Mouse (Mus musculus): Measurements from ENCODE around the gene Gm765. TPM values are rescaled to one million over a fixed set of nuclear protein-coding genes. Genes with fewer than 3 reads are reported as not detected.

The Gm765 gene
- polyA plus RNA-seq, 1 experiment from 2014 or later: not detected

- H3K9ac ChIP-seq: no peak overlapping the region
- no peak overlapping the region for H3K4me3 ChIP-seq
- H3K4me1 ChIP-seq: no peaks in the 10 kb centered on the region
- no peaks in the 10 kb centered on the region for H3K27me3 ChIP-seq (replicated peaks)
- ATAC-seq: no peak
- no peak overlapping the region for H3K4me2 ChIP-seq
- no peak overlapping the region for H3K27ac ChIP-seq
- WGBS (ENCODE audit: insufficient replicate concordance): 70% methylated on average over 6 of the region's 6 CpGs
- no peaks in the 10 kb centered on the region for H3K9me3 ChIP-seq (replicated peaks)
- H3K36me3 ChIP-seq: no peaks in the 10 kb centered on the region
Measured at GRCm38 (mm10) chr6:98287521-98287920, 55.0 kb downstream of the Gm765 start.

GRCm38 (mm10) chr6:98285190-98285589, 57.4 kb downstream of the Gm765 start:
- WGBS (ENCODE audit: insufficient replicate concordance): 67% methylated on average over 2 of the region's 2 CpGs
- Histone ChIP-seq H3K27ac (no peak overlapping the region), H3K4me3 (no peak overlapping the region), H3K9me3 (replicated peaks) (no peaks in the 10 kb centered on the region), H3K4me1 (no peaks in the 10 kb centered on the region), H3K4me2 (no peak overlapping the region), H3K36me3 (no peaks in the 10 kb centered on the region), H3K9ac (no peak overlapping the region), H3K27me3 (replicated peaks) (no peaks in the 10 kb centered on the region)
- ATAC-seq: no peak

GRCm38 (mm10) chr6:98282791-98283190, 59.8 kb downstream of the Gm765 start:
- H3K9me3 ChIP-seq (replicated peaks): no peaks in the 10 kb centered on the region
- no peaks in the 10 kb centered on the region for H3K36me3 ChIP-seq
- no peaks in the 10 kb centered on the region for H3K4me1 ChIP-seq
- H3K27me3 ChIP-seq (replicated peaks): no peaks in the 10 kb centered on the region
- H3K4me2 ChIP-seq: no peak overlapping the region
- no peak for ATAC-seq
- no peak overlapping the region for H3K27ac ChIP-seq
- H3K9ac ChIP-seq: no peak overlapping the region
- H3K4me3 ChIP-seq: no peak overlapping the region
- 72% methylated on average over 4 of the region's 4 CpGs for WGBS (ENCODE audit: insufficient replicate concordance)

GRCm38 (mm10) chr6:98271553-98271952, 71.0 kb downstream of the Gm765 start:
- 76% methylated on average over 1 of the region's 1 CpGs for WGBS (ENCODE audit: insufficient replicate concordance)
- Histone ChIP-seq H3K27ac (no peak overlapping the region), H3K27me3 (replicated peaks) (no peaks in the 10 kb centered on the region), H3K4me3 (no peak overlapping the region), H3K36me3 (no peaks in the 10 kb centered on the region), H3K9ac (no peak overlapping the region), H3K9me3 (replicated peaks) (no peaks in the 10 kb centered on the region), H3K4me2 (no peak overlapping the region), H3K4me1 (no peaks in the 10 kb centered on the region)
- no peak for ATAC-seq

GRCm38 (mm10) chr6:98262961-98263360, 79.6 kb downstream of the Gm765 start:
- peaks cover 9% of the 10 kb centered on the region for H3K9me3 ChIP-seq (replicated peaks)
- H3K27me3 ChIP-seq (replicated peaks): no peaks in the 10 kb centered on the region
- no peak overlapping the region for H3K27ac ChIP-seq
- H3K36me3 ChIP-seq: no peaks in the 10 kb centered on the region
- H3K9ac ChIP-seq: no peak overlapping the region
- H3K4me3 ChIP-seq: no peak overlapping the region
- no peak for ATAC-seq
- no peak overlapping the region for H3K4me2 ChIP-seq
- no peaks in the 10 kb centered on the region for H3K4me1 ChIP-seq
- 30% methylated on average over 2 of the region's 2 CpGs for WGBS (ENCODE audit: insufficient replicate concordance)

GRCm38 (mm10) chr6:98259016-98259415, 83.5 kb downstream of the Gm765 start:
- no peak for ATAC-seq
- H3K9ac ChIP-seq: no peak overlapping the region
- WGBS (ENCODE audit: insufficient replicate concordance): 40% methylated on average over 2 of the region's 2 CpGs
- no peaks in the 10 kb centered on the region for H3K27me3 ChIP-seq (replicated peaks)
- no peak overlapping the region for H3K27ac ChIP-seq
- H3K4me1 ChIP-seq: no peaks in the 10 kb centered on the region
- peaks cover 9% of the 10 kb centered on the region for H3K9me3 ChIP-seq (replicated peaks)
- no peaks in the 10 kb centered on the region for H3K36me3 ChIP-seq
- H3K4me2 ChIP-seq: no peak overlapping the region
- H3K4me3 ChIP-seq: no peak overlapping the region

- 74% methylated on average over 2 of the region's 2 CpGs for WGBS (ENCODE audit: insufficient replicate concordance)
- H3K4me1 ChIP-seq: no peaks in the 10 kb centered on the region
Measured at GRCm38 (mm10) chr6:98246449-98246848, 96.1 kb downstream of the Gm765 start.

GRCm38 (mm10) chr6:98243186-98243585, 99.4 kb downstream of the Gm765 start:
- Histone ChIP-seq H3K4me1 (no peaks in the 10 kb centered on the region), H3K27me3 (replicated peaks) (no peaks in the 10 kb centered on the region), H3K4me2 (no peak overlapping the region), H3K27ac (no peak overlapping the region), H3K36me3 (no peaks in the 10 kb centered on the region), H3K4me3 (no peak overlapping the region), H3K9me3 (replicated peaks) (no peaks in the 10 kb centered on the region), H3K9ac (no peak overlapping the region)
- no peak for ATAC-seq
- 47% methylated on average over 6 of the region's 6 CpGs for WGBS (ENCODE audit: insufficient replicate concordance)

More at GRCm38 (mm10) chr6:98246449-98246848, 96.1 kb downstream of the Gm765 start:
- ATAC-seq: no peak
- Histone ChIP-seq H3K9ac (no peak overlapping the region), H3K27me3 (replicated peaks) (no peaks in the 10 kb centered on the region), H3K36me3 (no peaks in the 10 kb centered on the region), H3K9me3 (replicated peaks) (no peaks in the 10 kb centered on the region), H3K4me2 (no peak overlapping the region), H3K27ac (no peak overlapping the region), H3K4me3 (no peak overlapping the region)

- Histone ChIP-seq H3K36me3 (no peaks in the 10 kb centered on the region), H3K27me3 (replicated peaks) (no peaks in the 10 kb centered on the region), H3K9me3 (replicated peaks) (no peaks in the 10 kb centered on the region), H3K4me2 (no peak overlapping the region), H3K9ac (no peak overlapping the region), H3K4me1 (no peaks in the 10 kb centered on the region), H3K4me3 (no peak overlapping the region), H3K27ac (no peak overlapping the region)
- 74% methylated on average over 8 of the region's 8 CpGs for WGBS (ENCODE audit: insufficient replicate concordance)
- no peak for ATAC-seq
Measured at GRCm38 (mm10) chr6:98240561-98241272, 101.8 kb downstream of the Gm765 start.

GRCm38 (mm10) chr6:98234097-98234496, 108.5 kb downstream of the Gm765 start:
- no peaks in the 10 kb centered on the region for H3K4me1 ChIP-seq
- H3K4me2 ChIP-seq: no peak overlapping the region
- H3K9ac ChIP-seq: no peak overlapping the region
- H3K4me3 ChIP-seq: no peak overlapping the region
- H3K27me3 ChIP-seq (replicated peaks): no peaks in the 10 kb centered on the region
- H3K27ac ChIP-seq: no peak overlapping the region
- ATAC-seq: no peak
- no peaks in the 10 kb centered on the region for H3K9me3 ChIP-seq (replicated peaks)
- 66% methylated on average over 3 of the region's 3 CpGs for WGBS (ENCODE audit: insufficient replicate concordance)
- H3K36me3 ChIP-seq: no peaks in the 10 kb centered on the region

- no peak for ATAC-seq
- no peak overlapping the region for H3K27ac ChIP-seq
- no peaks in the 10 kb centered on the region for H3K4me1 ChIP-seq
- H3K27me3 ChIP-seq (replicated peaks): no peaks in the 10 kb centered on the region
- no peak overlapping the region for H3K4me3 ChIP-seq
- H3K9me3 ChIP-seq (replicated peaks): no peaks in the 10 kb centered on the region
- 83% methylated on average over 8 of the region's 8 CpGs for WGBS (ENCODE audit: insufficient replicate concordance)
- H3K36me3 ChIP-seq: no peaks in the 10 kb centered on the region
- no peak overlapping the region for H3K9ac ChIP-seq
- H3K4me2 ChIP-seq: no peak overlapping the region
Measured at GRCm38 (mm10) chr6:98223923-98224322, 118.6 kb downstream of the Gm765 start.

- Histone ChIP-seq H3K36me3 (no peaks in the 10 kb centered on the region), H3K9ac (no peak overlapping the region), H3K9me3 (replicated peaks) (no peaks in the 10 kb centered on the region), H3K4me1 (no peaks in the 10 kb centered on the region), H3K27ac (no peak overlapping the region), H3K27me3 (replicated peaks) (no peaks in the 10 kb centered on the region), H3K4me3 (no peak overlapping the region), H3K4me2 (no peak overlapping the region)
- WGBS (ENCODE audit: insufficient replicate concordance): 72% methylated on average over 16 of the region's 16 CpGs
- no peak for ATAC-seq
Measured at GRCm38 (mm10) chr6:98221970-98222369, 120.6 kb downstream of the Gm765 start.

- Histone ChIP-seq H3K27me3 (replicated peaks) (no peaks in the 10 kb centered on the region), H3K4me2 (no peak overlapping the region)
- 47% methylated on average over 3 of the region's 3 CpGs for WGBS (ENCODE audit: insufficient replicate concordance)
Measured at GRCm38 (mm10) chr6:98212225-98212624, 130.3 kb downstream of the Gm765 start.

More at GRCm38 (mm10) chr6:98212225-98212624, 130.3 kb downstream of the Gm765 start:
- Histone ChIP-seq H3K36me3 (no peaks in the 10 kb centered on the region), H3K4me1 (no peaks in the 10 kb centered on the region), H3K4me3 (no peak overlapping the region), H3K9ac (no peak overlapping the region), H3K9me3 (replicated peaks) (no peaks in the 10 kb centered on the region), H3K27ac (no peak overlapping the region)
- no peak for ATAC-seq
